Mouse (Mus musculus): ENCODE data around the gene Fgfrl1. TPM values are rescaled to one million over a fixed set of nuclear protein-coding genes. Genes with fewer than 3 reads are reported as not detected.

Fgfrl1 gene
- total and polyA plus RNA-seq, 3 experiments: 2.1 to 7.1 (median 4.9) TPM

DNA sequence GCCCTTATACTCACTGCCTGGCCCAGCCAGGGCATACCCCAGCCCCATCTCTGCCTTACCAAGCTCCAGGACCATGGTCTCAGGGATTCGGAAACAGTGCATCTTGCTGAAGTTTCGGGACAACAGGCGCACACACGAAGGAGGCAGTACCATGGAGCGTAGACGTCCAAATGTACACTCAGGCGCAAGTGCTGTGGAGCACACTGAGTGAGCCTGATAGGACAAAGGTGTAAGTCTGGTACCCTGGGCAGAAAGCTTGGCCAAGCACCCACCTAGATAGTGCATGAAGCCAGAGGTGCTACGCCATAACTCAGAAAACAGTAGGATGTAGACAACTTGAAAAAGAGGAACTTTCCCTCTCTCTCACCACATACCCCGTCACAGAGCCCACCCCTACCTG is 36.8 kb upstream of the Fgfrl1 start:
- ATAC-seq (ENCODE audit: extremely low read depth, insufficient number of reproducible peaks, low FRiP score, poor library complexity, severe bottlenecking): no peak
- peaks cover 91% of the 10 kb centered on the region for H3K36me3 ChIP-seq (replicated peaks)

GRCm38 (mm10) chr5:108655891-108656650 is 36.1 kb upstream of the Fgfrl1 start:
- Histone ChIP-seq H3K4me1 (ENCODE audit: insufficient read depth, low read depth, low read length) (peaks cover 54% of the 10 kb centered on the region), H3K9me3 (replicated peaks) (no peaks in the 10 kb centered on the region), H3K36me3 (replicated peaks) (peaks cover 84% of the 10 kb centered on the region), H3K27me3 (ENCODE audit: insufficient read depth, low read length) (no peaks in the 10 kb centered on the region), H3K4me3 (ENCODE audit: low read depth, low read length) (no peak overlapping the region)
- ATAC-seq (ENCODE audit: extremely low read depth, insufficient number of reproducible peaks, low FRiP score, poor library complexity, severe bottlenecking) (no peak), DNase-seq (ENCODE audit: low spot score) (no peak)
- TF ChIP-seq GATA1 (IDR thresholded peaks at IDR 0.05; ENCODE audit: borderline replicate concordance, low read length) (no peak), GATA2 (IDR thresholded peaks at IDR 0.05; ENCODE audit: borderline replicate concordance, low read depth, low read length) (no peak), CTCF (IDR thresholded peaks at IDR 0.05; ENCODE audit: low read depth, low read length) (no peak), TAL1 (conservative IDR thresholded peaks at IDR 0.05; ENCODE audit: low read depth, low read length) (no peak), POLR2AphosphoS5 (IDR thresholded peaks at IDR 0.05; ENCODE audit: insufficient replicate concordance, low read depth, low read length) (no peak)

More for the DNA sequence above, 36.8 kb upstream of the Fgfrl1 start:
- H3K9me3 ChIP-seq (replicated peaks): no peaks in the 10 kb centered on the region
- H3K4me3 ChIP-seq (ENCODE audit: low read depth, low read length): no peak overlapping the region
- DNase-seq (ENCODE audit: low spot score): no peak
- H3K27me3 ChIP-seq (ENCODE audit: insufficient read depth, low read length): no peaks in the 10 kb centered on the region
- H3K4me1 ChIP-seq (ENCODE audit: insufficient read depth, low read depth, low read length): peaks cover 49% of the 10 kb centered on the region
- TF ChIP-seq GATA1 (IDR thresholded peaks at IDR 0.05; ENCODE audit: borderline replicate concordance, low read length) (no peak), TAL1 (conservative IDR thresholded peaks at IDR 0.05; ENCODE audit: low read depth, low read length) (no peak), CTCF (IDR thresholded peaks at IDR 0.05; ENCODE audit: low read depth, low read length) (no peak), POLR2AphosphoS5 (IDR thresholded peaks at IDR 0.05; ENCODE audit: insufficient replicate concordance, low read depth, low read length) (no peak), GATA2 (IDR thresholded peaks at IDR 0.05; ENCODE audit: borderline replicate concordance, low read depth, low read length) (no peak)

GRCm38 (mm10) chr5:108657406-108657805 is 34.8 kb upstream of the Fgfrl1 start:
- ATAC-seq (ENCODE audit: extremely low read depth, insufficient number of reproducible peaks, low FRiP score, poor library complexity, severe bottlenecking) (no peak), DNase-seq (ENCODE audit: low spot score) (no peak)
- Histone ChIP-seq H3K4me1 (ENCODE audit: insufficient read depth, low read depth, low read length) (peaks cover 51% of the 10 kb centered on the region), H3K36me3 (replicated peaks) (peaks cover 71% of the 10 kb centered on the region), H3K9me3 (replicated peaks) (no peaks in the 10 kb centered on the region), H3K27me3 (ENCODE audit: insufficient read depth, low read length) (no peaks in the 10 kb centered on the region), H3K4me3 (ENCODE audit: low read depth, low read length) (no peak overlapping the region)
- TF ChIP-seq TAL1 (conservative IDR thresholded peaks at IDR 0.05; ENCODE audit: low read depth, low read length): no peak

DNA sequence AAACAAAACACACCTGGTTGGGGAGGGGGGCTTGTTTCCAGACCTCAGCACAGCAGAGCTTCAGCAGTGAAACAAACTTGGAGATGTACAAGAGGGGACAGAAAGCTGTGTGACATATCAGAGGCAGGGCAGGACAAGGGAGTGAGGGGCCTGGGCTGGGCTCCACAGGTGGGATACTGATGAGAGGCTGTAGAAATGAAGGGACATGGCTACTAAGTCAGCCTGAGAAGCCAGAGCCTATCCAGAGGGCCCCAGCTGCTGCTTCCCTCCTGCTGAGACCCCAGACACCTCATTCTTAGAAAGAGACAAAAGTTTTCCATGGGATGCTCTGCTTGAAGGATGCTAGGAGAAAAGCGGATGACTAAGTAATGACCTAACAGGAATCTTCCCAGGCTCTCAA is 33.6 kb upstream of the Fgfrl1 start:
- no peak for ATAC-seq (ENCODE audit: extremely low read depth, insufficient number of reproducible peaks, low FRiP score, poor library complexity, severe bottlenecking)
- no peak overlapping the region for H3K4me3 ChIP-seq (ENCODE audit: low read depth, low read length)
- TF ChIP-seq GATA1 (IDR thresholded peaks at IDR 0.05; ENCODE audit: borderline replicate concordance, low read length): no peak
- TF ChIP-seq CTCF (IDR thresholded peaks at IDR 0.05; ENCODE audit: low read depth, low read length): no peak
- TF ChIP-seq POLR2AphosphoS5 (IDR thresholded peaks at IDR 0.05; ENCODE audit: insufficient replicate concordance, low read depth, low read length): no peak

GRCm38 (mm10) chr5:108659698-108660631 is 32.2 kb upstream of the Fgfrl1 start, which contains the start of gene Idua:
Gene Idua, plus strand, starts transcription at chr5:108660331.
- peak within 1 kb of the TSS; percentile 96 for H3K4me3 ChIP-seq (ENCODE audit: low read depth, low read length)
- peaks cover 45% of the 10 kb centered on the region for H3K36me3 ChIP-seq (replicated peaks)
- no peaks in the 10 kb centered on the region for H3K9me3 ChIP-seq (replicated peaks)
- TF ChIP-seq TAL1 (conservative IDR thresholded peaks at IDR 0.05; ENCODE audit: low read depth, low read length) (no peak), POLR2AphosphoS5 (IDR thresholded peaks at IDR 0.05; ENCODE audit: insufficient replicate concordance, low read depth, low read length) (no peak), CTCF (IDR thresholded peaks at IDR 0.05; ENCODE audit: low read depth, low read length) (no peak), GATA2 (IDR thresholded peaks at IDR 0.05; ENCODE audit: borderline replicate concordance, low read depth, low read length) (no peak), GATA1 (IDR thresholded peaks at IDR 0.05; ENCODE audit: borderline replicate concordance, low read length) (no peak)
- peaks cover 51% of the 10 kb centered on the region for H3K4me1 ChIP-seq (ENCODE audit: insufficient read depth, low read depth, low read length)
- no peaks in the 10 kb centered on the region for H3K27me3 ChIP-seq (ENCODE audit: insufficient read depth, low read length)
- ATAC-seq (ENCODE audit: extremely low read depth, insufficient number of reproducible peaks, low FRiP score, poor library complexity, severe bottlenecking): peak; percentile 31; the same call in 1 of the 2 replicates
- DNase-seq (ENCODE audit: low spot score): no peak

More for the DNA sequence above, 33.6 kb upstream of the Fgfrl1 start:
- Histone ChIP-seq H3K4me1 (ENCODE audit: insufficient read depth, low read depth, low read length) (peaks cover 51% of the 10 kb centered on the region), H3K36me3 (replicated peaks) (peaks cover 59% of the 10 kb centered on the region), H3K27me3 (ENCODE audit: insufficient read depth, low read length) (no peaks in the 10 kb centered on the region), H3K9me3 (replicated peaks) (no peaks in the 10 kb centered on the region)
- no peak for DNase-seq (ENCODE audit: low spot score)

DNA sequence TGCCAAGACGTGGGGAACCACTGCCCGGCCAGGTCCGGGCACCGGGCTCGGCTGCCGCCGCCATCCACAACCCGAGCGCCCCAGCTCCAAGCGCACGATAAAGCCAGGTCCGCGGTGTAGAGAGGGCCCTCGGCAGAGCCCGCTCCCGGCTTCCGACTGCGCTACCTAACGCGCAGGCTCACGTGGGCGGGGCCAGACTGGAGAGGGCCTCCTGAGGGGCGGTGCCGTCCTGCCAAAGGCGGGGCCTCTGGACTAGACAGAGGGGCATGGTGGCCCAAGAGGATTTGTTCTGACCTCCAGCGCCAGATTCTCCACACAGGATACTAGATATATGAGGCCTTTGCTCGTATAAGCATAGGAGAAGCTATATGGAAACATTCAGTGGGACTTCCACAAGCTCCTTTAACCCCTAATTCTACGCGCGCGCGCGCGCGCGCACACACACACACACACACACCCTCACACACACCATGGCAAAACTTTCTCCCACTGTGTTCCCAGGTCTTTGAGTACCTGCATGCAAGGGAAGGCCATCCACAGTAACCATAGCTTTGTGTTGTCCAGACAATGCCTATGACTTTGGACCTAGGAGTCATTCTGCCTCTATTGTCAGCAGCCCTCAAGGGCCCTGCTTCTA is 31.4 kb upstream of the Fgfrl1 start:
- TF ChIP-seq CTCF (IDR thresholded peaks at IDR 0.05; ENCODE audit: low read depth, low read length) (no peak), GATA1 (IDR thresholded peaks at IDR 0.05; ENCODE audit: borderline replicate concordance, low read length) (no peak), POLR2AphosphoS5 (IDR thresholded peaks at IDR 0.05; ENCODE audit: insufficient replicate concordance, low read depth, low read length) (no peak), GATA2 (IDR thresholded peaks at IDR 0.05; ENCODE audit: borderline replicate concordance, low read depth, low read length) (no peak), TAL1 (conservative IDR thresholded peaks at IDR 0.05; ENCODE audit: low read depth, low read length) (no peak)
- H3K4me3 ChIP-seq (ENCODE audit: low read depth, low read length): peak overlapping the region; percentile 96
- DNase-seq (ENCODE audit: low spot score): peak; percentile 93

More for the DNA sequence above, 31.4 kb upstream of the Fgfrl1 start:
- ATAC-seq (ENCODE audit: extremely low read depth, insufficient number of reproducible peaks, low FRiP score, poor library complexity, severe bottlenecking): peak; percentile 96
- no peaks in the 10 kb centered on the region for H3K9me3 ChIP-seq (replicated peaks)
- H3K4me1 ChIP-seq (ENCODE audit: insufficient read depth, low read depth, low read length): peaks cover 45% of the 10 kb centered on the region
- no peaks in the 10 kb centered on the region for H3K27me3 ChIP-seq (ENCODE audit: insufficient read depth, low read length)
- H3K36me3 ChIP-seq (replicated peaks): peaks cover 38% of the 10 kb centered on the region
